Mouse (Mus musculus) lung, postnatal 4 days (tissue): Measurements from ENCODE around the gene Mxi1.
A peak's percentile ranks its signal among the peaks of the same experiment; 100 is the strongest.

Source experiments
- DNase-seq, 2 experiments: peaks; one replicate each; pipeline ENCODE4 v3.0.0; 2021

Mxi1 gene

GRCm38 (mm10) chr19:53310348-53310747, at the start of gene Mxi1:
TSS of gene Mxi1 (plus strand) at chr19:53310518.
- DNase-seq, result peak; percentile 83 to 86

- peak in 1 of 2 experiments; percentile 13 for DNase-seq
These were observed 49.5 kb upstream of the Mxi1 start for GRCm38 (mm10) chr19:53260828-53261227.

GRCm38 (mm10) chr19:53262061-53262460, 48.3 kb upstream of the Mxi1 start:
- DNase-seq, result no peak

GRCm38 (mm10) chr19:53263859-53264733, 46.2 kb upstream of the Mxi1 start:
- DNase-seq, result peak in 1 of 2 experiments; percentile 24

- DNase-seq, result peak in 1 of 2 experiments; percentile 33
These were observed 45.2 kb upstream of the Mxi1 start for GRCm38 (mm10) chr19:53264821-53265727.

- DNase-seq, result no peak
These were observed 43.0 kb upstream of the Mxi1 start for GRCm38 (mm10) chr19:53267305-53267704.

- DNase-seq, result peak; percentile 58 to 59
These were observed 37.1 kb upstream of the Mxi1 start for GRCm38 (mm10) chr19:53273055-53273722.

GRCm38 (mm10) chr19:53273781-53274428, 36.4 kb upstream of the Mxi1 start:
- no peak for DNase-seq

GRCm38 (mm10) chr19:53275204-53275603, 35.1 kb upstream of the Mxi1 start:
- DNase-seq, result no peak

GRCm38 (mm10) chr19:53276902-53277707, 33.2 kb upstream of the Mxi1 start:
- no peak for DNase-seq

GRCm38 (mm10) chr19:53278491-53279415, 31.6 kb upstream of the Mxi1 start:
- DNase-seq, result no peak

GRCm38 (mm10) chr19:53280254-53280653, 30.1 kb upstream of the Mxi1 start:
- no peak for DNase-seq

GRCm38 (mm10) chr19:53282571-53282970, 27.7 kb upstream of the Mxi1 start:
- no peak for DNase-seq

GRCm38 (mm10) chr19:53283742-53284141, 26.6 kb upstream of the Mxi1 start:
- no peak for DNase-seq

GRCm38 (mm10) chr19:53284268-53285208, 25.8 kb upstream of the Mxi1 start:
- peak; percentile 39 to 49 for DNase-seq

- no peak for DNase-seq
These were observed 13.7 kb upstream of the Mxi1 start for GRCm38 (mm10) chr19:53296331-53297254.

GRCm38 (mm10) chr19:53299156-53299828, 11.0 kb upstream of the Mxi1 start:
- no peak for DNase-seq

- DNase-seq, result no peak
These were observed 10.5 kb upstream of the Mxi1 start for GRCm38 (mm10) chr19:53299829-53300181.
